38 mouse cellular contexts compared by ENCODE assay signal in the genomic region with DNA sequence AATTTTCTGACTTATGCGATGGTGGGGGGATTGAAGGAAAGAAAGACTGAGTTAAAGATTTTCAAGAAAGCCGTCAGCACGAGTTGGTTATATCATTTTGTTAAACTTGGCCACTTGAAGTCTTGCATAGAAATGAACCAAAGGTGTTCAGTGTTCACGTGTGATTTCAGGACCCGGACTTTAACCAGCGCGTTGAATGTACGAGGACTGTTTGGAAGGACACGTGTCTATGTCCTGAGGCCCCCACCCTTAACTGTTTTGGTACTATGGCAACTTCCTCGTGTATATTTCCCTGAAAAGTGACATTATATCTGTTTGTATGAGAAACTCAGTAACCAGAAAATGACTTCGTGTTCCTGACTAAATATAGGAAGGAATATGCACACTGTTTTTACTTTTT. TPM values are rescaled to one million over a fixed set of nuclear protein-coding genes. Genes with fewer than 3 reads are reported as not detected.
"Had no signal": no experiment of that assay in that cellular context is flagged by ENCODE, and none has a peak within 500 bp of the region (broad histone marks: within the 10 kb centered on the region; RNA-seq: fewer than 3 reads in every experiment).

No protein-coding gene starts in this region.

- H3K4me3 ChIP-seq: gastrocnemius, adult 2 months; heart, embryonic 13.5 days; heart, embryonic 15.5 days; hindbrain, embryonic 10.5 days; hindbrain, embryonic 12.5 days; intestine, embryonic 15.5 days; layer of hippocampus, adult 2 months; left cerebral cortex, adult 2 months; limb, embryonic 12.5 days; liver, embryonic 13.5 days; liver, embryonic 15.5 days had no signal

- ATAC-seq: hindbrain, embryonic 16.5 days; inflammation-experienced regulatory T-cells, adult 6 months; intestine, embryonic 15.5 days; intestine, postnatal 0 days had no signal

- H3K27ac ChIP-seq: gastrocnemius, adult 2 months; heart, embryonic 13.5 days; heart, embryonic 15.5 days; hindbrain, embryonic 10.5 days; hindbrain, embryonic 12.5 days; hindbrain, embryonic 14.5 days; intestine, embryonic 15.5 days; layer of hippocampus, adult 2 months; left cerebral cortex, adult 2 months; limb, embryonic 12.5 days; liver, embryonic 13.5 days; liver, embryonic 15.5 days had no signal

- H3K9ac ChIP-seq: heart, embryonic 13.5 days; heart, embryonic 15.5 days; hindbrain, embryonic 12.5 days; hindbrain, embryonic 14.5 days; intestine, embryonic 15.5 days; limb, embryonic 12.5 days; liver, embryonic 13.5 days; liver, embryonic 15.5 days had no signal

- H3K27me3 ChIP-seq: heart, embryonic 13.5 days; heart, embryonic 15.5 days; hindbrain, embryonic 12.5 days; intestine, embryonic 15.5 days; limb, embryonic 12.5 days; liver, embryonic 13.5 days; liver, embryonic 15.5 days had no signal

- DNase-seq: gastrocnemius, adult 2 months; gastrocnemius, postnatal 10 days; gastrocnemius, postnatal 25 days; heart, postnatal 14 days; heart, postnatal 36 days; kidney, adult 18-20 months; kidney, adult 8-10 months; kidney, postnatal 10 days; kidney, postnatal 25 days; kidney, postnatal 4 days; liver; liver, embryonic 13.5 days had no signal

- H3K4me1 ChIP-seq: heart, embryonic 13.5 days; heart, embryonic 15.5 days; hindbrain, embryonic 10.5 days; hindbrain, embryonic 12.5 days; intestine, embryonic 15.5 days; limb, embryonic 12.5 days; liver, embryonic 13.5 days; liver, embryonic 15.5 days had no signal

- H3K9me3 ChIP-seq: heart, embryonic 13.5 days; heart, embryonic 15.5 days; hindbrain, embryonic 10.5 days; hindbrain, embryonic 12.5 days; intestine, embryonic 15.5 days; limb, embryonic 12.5 days; liver, embryonic 13.5 days; liver, embryonic 15.5 days had no signal

- H3K4me2 ChIP-seq: heart, embryonic 11.5 days; heart, embryonic 13.5 days; heart, embryonic 15.5 days; hindbrain, embryonic 12.5 days; hindbrain, embryonic 14.5 days; intestine, embryonic 15.5 days; limb, embryonic 12.5 days; liver, embryonic 11.5 days; liver, embryonic 13.5 days; liver, embryonic 15.5 days had no signal

RNA-seq across cellular contexts. Expression of a gene that starts 10.5 kb away (rescaled TPM):
- total RNA-seq: gastrocnemius, adult 2 months; gastrocnemius, postnatal 10 days; gastrocnemius, postnatal 25 days; gastrocnemius, postnatal 4 days; granulocyte monocyte progenitor cell, adult 5-6 weeks; heart, adult 8-10 months; heart, postnatal 36 days; layer of hippocampus, adult 2 months; layer of hippocampus, postnatal 10 days; layer of hippocampus, postnatal 25 days; left cerebral cortex, adult 2 months; left cerebral cortex, postnatal 14 days; left cerebral cortex, postnatal 36 days had no signal
- polyA plus RNA-seq: frontal cortex, adult 2 months; heart, embryonic 11.5 days; heart, embryonic 13.5 days; heart, embryonic 15.5 days; heart, postnatal 0 days; hindbrain, embryonic 10.5 days; hindbrain, embryonic 12.5 days; hindbrain, embryonic 14.5 days; hindbrain, embryonic 16.5 days; inflammation-experienced regulatory T-cells, adult 6 months; intestine, embryonic 15.5 days; intestine, postnatal 0 days; kidney, embryonic 14.5 days; kidney, embryonic 16.5 days; limb, embryonic 12.5 days; liver, embryonic 11.5 days; liver, embryonic 13.5 days; liver, embryonic 15.5 days had no signal
